Mouse (Mus musculus) hindbrain, embryonic 11.5 days (tissue): ENCODE data around the gene AC141477.1. TPM values are rescaled to one million over a fixed set of nuclear protein-coding genes. Genes with fewer than 3 reads are reported as not detected.
A peak's percentile ranks its signal among the peaks of the same experiment; 100 is the strongest.

ENCODE experiments used
- ATAC-seq: fragments of 200-750 bp; cut with Nextera tagmentation; 2 replicates; pipeline ENCODE4 v1.8.0; 2017; ENCODE audit warnings: mild to moderate bottlenecking, moderate TSS enrichment, moderate library complexity; ENCODE audit not compliant: low FRiP score
- DNase-seq: peaks from one replicate; pipeline ENCODE4 v3.0.0-alpha.2; 2015; ENCODE audit warnings: low spot score
- H3K27ac ChIP-seq: fragments of 300-500 bp; sonication (generic); 2 replicates; pipeline ENCODE4 v1.5.1; 2014; ENCODE audit warnings: mild to moderate bottlenecking, low read depth, low read length
- H3K27me3 ChIP-seq: fragments of 300-500 bp; sonication (generic); 2 replicates; pipeline ENCODE4 v1.6.1; 2014; ENCODE audit warnings: mild to moderate bottlenecking, low read length, moderate library complexity, mixed read lengths; ENCODE audit not compliant: control insufficient read depth, insufficient read depth
- H3K36me3 ChIP-seq: fragments of 300-500 bp; sonication (generic); 2 replicates; pipeline ENCODE4 v1.6.1; 2014; ENCODE audit warnings: mild to moderate bottlenecking, low read length, moderate library complexity, mixed read lengths; ENCODE audit not compliant: control insufficient read depth, insufficient read depth
- H3K4me1 ChIP-seq: fragments of 300-500 bp; sonication (generic); replicated peaks from 2 replicates; pipeline ENCODE4 v1.6.1; 2014; ENCODE audit warnings: low read length, mixed read lengths; ENCODE audit not compliant: control insufficient read depth, insufficient read depth
- H3K4me2 ChIP-seq: fragments of 300-500 bp; sonication (generic); replicated peaks from 2 replicates; pipeline ENCODE4 v1.6.1; 2014; ENCODE audit warnings: mild to moderate bottlenecking, low read depth, low read length
- H3K4me3 ChIP-seq: fragments of 300-500 bp; sonication (generic); 2 replicates; pipeline ENCODE4 v1.5.1; 2014; ENCODE audit warnings: low read depth, low read length
- H3K9ac ChIP-seq: fragments of 300-500 bp; sonication (generic); 2 replicates; pipeline ENCODE4 v1.6.1; 2014; ENCODE audit warnings: low read depth, low read length
- H3K9me3 ChIP-seq: fragments of 300-500 bp; sonication (generic); 2 replicates; pipeline ENCODE4 v1.6.1; 2016; ENCODE audit warnings: low read length; ENCODE audit not compliant: control insufficient read depth
- WGBS: fragments of 180-500 bp; shearing (Covaris S2); extraction: QIAGEN DNeasy Blood & Tissue Kit; methylation state at CpG from one replicate; pipeline ENCODE4 v1.1.7; 2014; 5-methylcytosine and 5-hydroxymethylcytosine counted together
- polyA plus RNA-seq: library from polyadenylated mRNA; unstranded; fragments of >200 nt; fragmentation: Nextera tagmentation; extraction: Ambion mirVana; gene quantifications from 2 replicates; pipeline ENCODE4 v1.2.1, GENCODE M21; 2014

AC141477.1 gene
- polyA plus RNA-seq, 1 experiment from 2014 or later, result not detected

DNA sequence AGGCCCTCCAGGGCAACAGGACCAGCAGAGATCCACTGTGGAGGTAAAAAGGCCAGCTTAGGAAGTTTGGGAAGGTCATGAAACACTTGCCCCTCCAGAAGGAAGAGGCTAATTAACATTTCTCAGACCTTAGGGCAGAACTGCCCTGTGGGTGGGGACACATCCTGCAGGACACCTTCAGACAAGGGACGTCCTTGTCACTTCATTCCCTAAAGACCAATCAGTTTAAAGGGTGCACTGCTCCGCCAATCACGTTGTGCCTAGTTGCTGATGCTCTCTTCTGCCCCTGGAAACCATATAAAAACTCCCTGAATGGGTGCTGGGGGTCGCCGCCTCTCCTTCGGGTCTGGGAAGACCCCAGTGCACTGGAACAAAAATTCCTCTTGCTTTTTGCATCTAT, 22.5 kb upstream of the AC141477.1 start:
- no peak overlapping the region for H3K9ac ChIP-seq
- H3K36me3 ChIP-seq, result no peaks in the 10 kb centered on the region
- no peaks in the 10 kb centered on the region for H3K4me1 ChIP-seq
- DNase-seq (no peak), ATAC-seq (no peak)
- no peaks in the 10 kb centered on the region for H3K27me3 ChIP-seq
- WGBS, result 93% methylated on average over 6 of the region's 6 CpGs
- H3K4me3 ChIP-seq, result no peak overlapping the region
- H3K9me3 ChIP-seq, result no peaks in the 10 kb centered on the region
- H3K27ac ChIP-seq, result no peak overlapping the region
- H3K4me2 ChIP-seq, result no peak overlapping the region

DNA sequence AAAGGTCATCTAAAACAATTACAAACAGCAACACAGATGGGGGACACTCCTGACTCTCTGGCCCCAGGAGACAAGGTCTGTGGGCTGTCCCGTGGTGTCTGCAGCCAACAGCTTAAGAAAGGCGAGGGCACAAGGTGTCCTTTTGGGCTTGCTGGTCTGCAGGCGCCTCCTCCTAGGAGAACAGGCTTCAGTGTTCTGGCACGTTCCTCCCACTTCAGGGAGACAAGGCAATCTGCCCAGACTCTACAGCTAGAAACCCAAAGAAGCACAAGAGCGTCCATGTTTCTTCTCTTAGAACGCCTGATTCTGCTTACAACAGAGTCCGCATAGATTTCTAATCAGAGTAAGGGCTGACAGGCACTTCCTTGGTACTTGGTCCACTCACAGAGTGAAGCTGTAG, 22.1 kb upstream of the AC141477.1 start:
- Histone ChIP-seq H3K4me2 (no peak overlapping the region), H3K4me3 (no peak overlapping the region), H3K4me1 (no peaks in the 10 kb centered on the region), H3K9me3 (no peaks in the 10 kb centered on the region), H3K36me3 (no peaks in the 10 kb centered on the region), H3K27me3 (no peaks in the 10 kb centered on the region), H3K27ac (no peak overlapping the region), H3K9ac (no peak overlapping the region)
- ATAC-seq (no peak), DNase-seq (no peak)
- WGBS, result 92% methylated on average over 7 of the region's 7 CpGs

DNA sequence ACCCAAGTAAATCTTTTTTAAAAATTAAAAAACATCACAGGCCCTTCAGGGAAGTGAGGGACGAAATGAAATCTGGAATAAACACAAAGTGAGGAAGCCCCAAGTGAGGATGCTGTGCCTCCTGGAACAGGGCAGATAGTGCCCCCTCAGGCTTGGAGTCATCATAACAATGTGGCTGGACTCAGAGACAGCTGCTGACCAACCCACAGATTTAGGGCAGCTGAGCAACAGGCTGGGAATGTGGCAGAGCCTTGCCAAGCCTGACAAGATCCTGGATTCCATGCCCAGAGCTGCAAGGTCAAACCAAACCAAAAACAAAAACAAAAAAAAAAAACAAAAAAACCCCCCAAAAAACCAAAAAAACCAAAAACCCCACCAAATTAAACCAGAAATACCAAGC, 21.0 kb upstream of the AC141477.1 start:
- H3K4me3 ChIP-seq, result no peak overlapping the region
- no peaks in the 10 kb centered on the region for H3K9me3 ChIP-seq
- H3K27me3 ChIP-seq, result no peaks in the 10 kb centered on the region
- H3K4me2 ChIP-seq, result no peak overlapping the region
- H3K27ac ChIP-seq, result no peak overlapping the region
- DNase-seq (no peak), ATAC-seq (no peak)
- H3K36me3 ChIP-seq, result no peaks in the 10 kb centered on the region
- H3K4me1 ChIP-seq, result no peaks in the 10 kb centered on the region
- WGBS, result 95% methylated on average over 1 of the region's 1 CpGs
- H3K9ac ChIP-seq, result no peak overlapping the region

DNA sequence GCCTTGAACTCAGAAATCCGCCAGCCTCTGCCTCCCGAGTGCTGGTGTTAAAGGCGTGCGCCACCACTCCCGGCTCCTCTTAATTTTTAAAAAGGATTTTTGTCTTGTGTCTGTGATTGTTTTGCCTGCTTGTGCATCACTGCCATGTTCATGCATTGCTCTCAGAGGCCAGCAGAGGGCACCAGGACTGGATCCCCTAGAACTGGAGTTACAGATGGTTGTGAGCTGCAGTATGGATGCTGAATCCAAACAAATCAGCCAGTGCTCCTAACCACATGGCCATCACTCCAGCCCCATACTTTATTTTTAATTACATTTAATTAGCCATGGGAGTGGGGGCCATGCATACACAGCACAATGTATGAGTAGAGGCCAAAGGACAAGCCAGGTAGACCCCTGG, 15.0 kb upstream of the AC141477.1 start:
- Histone ChIP-seq H3K9ac (no peak overlapping the region), H3K9me3 (no peaks in the 10 kb centered on the region), H3K27me3 (no peaks in the 10 kb centered on the region), H3K4me1 (no peaks in the 10 kb centered on the region), H3K27ac (no peak overlapping the region), H3K4me2 (no peak overlapping the region), H3K4me3 (no peak overlapping the region), H3K36me3 (no peaks in the 10 kb centered on the region)
- DNase-seq (peak; percentile 62), ATAC-seq (no peak)
- WGBS, result 63% methylated on average over 5 of the region's 5 CpGs

DNA sequence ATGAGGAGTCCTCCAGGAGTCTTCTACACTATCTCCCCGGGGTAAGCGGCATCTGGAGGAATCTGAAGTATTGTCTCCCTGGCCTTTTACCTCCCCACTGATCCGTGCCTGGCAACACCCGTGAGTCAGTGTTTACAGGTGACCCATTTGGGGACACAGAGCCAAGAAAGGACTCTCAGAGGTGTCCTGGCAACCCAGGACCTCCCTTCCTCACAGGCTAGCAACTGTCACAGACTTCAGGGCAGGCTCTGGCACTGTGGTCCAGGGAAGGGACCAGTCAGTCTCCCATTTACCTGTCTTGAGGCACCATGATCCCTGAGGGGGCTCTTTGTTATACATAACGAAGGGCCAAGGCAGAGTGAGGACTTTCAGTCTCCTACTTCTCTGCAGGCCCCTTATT, 8.6 kb upstream of the AC141477.1 start, which contains the start of gene 2610028H24Rik:
Gene 2610028H24Rik, plus strand, starts transcription at position 231 of the 400 bp plus-strand sequence.
- ATAC-seq, result no peak
- no peaks in the 10 kb centered on the region for H3K9me3 ChIP-seq

DNA sequence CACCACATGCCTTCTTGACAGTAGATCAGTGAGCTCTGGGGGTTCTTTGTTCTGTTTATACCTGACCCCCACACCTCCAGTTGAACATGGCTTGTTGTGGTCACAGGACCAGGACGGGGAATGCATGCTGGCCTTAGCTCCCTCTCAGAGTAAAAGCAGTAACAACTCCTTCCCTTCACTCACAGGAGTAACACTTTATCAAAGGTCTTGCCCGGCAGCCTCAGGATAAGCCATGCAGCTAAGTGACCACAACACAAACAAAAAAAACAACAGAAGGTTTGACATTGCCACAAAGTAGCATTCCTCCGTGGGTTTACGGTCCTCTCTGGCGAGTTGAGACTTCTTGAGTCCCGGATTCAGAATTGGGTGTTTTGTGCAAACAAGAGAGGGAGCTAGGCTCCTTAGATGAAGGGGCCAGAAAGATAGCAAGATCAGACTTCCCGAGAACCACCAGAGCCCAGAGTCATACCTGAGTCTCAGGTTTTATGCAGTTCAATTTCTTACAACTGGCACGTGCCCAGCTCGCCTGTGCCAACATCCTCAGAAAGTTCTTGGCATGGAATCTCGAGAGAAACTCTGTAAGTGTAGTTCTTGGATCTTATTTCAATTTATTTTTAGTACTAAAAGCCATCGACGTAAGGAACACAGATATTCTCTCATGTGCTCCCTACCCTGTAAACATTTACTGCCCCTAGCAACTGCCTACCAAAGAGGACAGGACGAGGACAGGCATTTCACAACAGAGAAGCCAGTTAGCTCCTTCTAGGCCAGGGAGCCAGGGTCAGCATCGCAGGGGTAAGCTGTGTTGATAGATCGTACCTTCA, 7.4 kb upstream of the AC141477.1 start:
- Histone ChIP-seq H3K4me1 (peaks cover 5% of the 10 kb centered on the region; the same call in 1 of the 2 replicates), H3K9me3 (no peaks in the 10 kb centered on the region), H3K36me3 (no peaks in the 10 kb centered on the region), H3K4me3 (no peak overlapping the region), H3K27me3 (no peaks in the 10 kb centered on the region), H3K4me2 (no peak overlapping the region), H3K9ac (no peak overlapping the region), H3K27ac (no peak overlapping the region)
- no peak for ATAC-seq
- WGBS, result 83% methylated on average over 15 of the region's 15 CpGs
- no peak for DNase-seq

More for the DNA sequence above, 8.6 kb upstream of the AC141477.1 start, which contains the start of gene 2610028H24Rik:
- DNase-seq, result no peak
- H3K27me3 ChIP-seq, result no peaks in the 10 kb centered on the region
- no peak within 1 kb of the TSS for H3K4me3 ChIP-seq
- no peaks in the 10 kb centered on the region for H3K36me3 ChIP-seq
- H3K4me1 ChIP-seq, result no peaks in the 10 kb centered on the region
- 65% methylated on average over 5 of the region's 5 CpGs for WGBS
- no peak within 1 kb of the TSS for H3K4me2 ChIP-seq
- no peak within 1 kb of the TSS for H3K9ac ChIP-seq
- H3K27ac ChIP-seq, result no peak within 1 kb of the TSS

DNA sequence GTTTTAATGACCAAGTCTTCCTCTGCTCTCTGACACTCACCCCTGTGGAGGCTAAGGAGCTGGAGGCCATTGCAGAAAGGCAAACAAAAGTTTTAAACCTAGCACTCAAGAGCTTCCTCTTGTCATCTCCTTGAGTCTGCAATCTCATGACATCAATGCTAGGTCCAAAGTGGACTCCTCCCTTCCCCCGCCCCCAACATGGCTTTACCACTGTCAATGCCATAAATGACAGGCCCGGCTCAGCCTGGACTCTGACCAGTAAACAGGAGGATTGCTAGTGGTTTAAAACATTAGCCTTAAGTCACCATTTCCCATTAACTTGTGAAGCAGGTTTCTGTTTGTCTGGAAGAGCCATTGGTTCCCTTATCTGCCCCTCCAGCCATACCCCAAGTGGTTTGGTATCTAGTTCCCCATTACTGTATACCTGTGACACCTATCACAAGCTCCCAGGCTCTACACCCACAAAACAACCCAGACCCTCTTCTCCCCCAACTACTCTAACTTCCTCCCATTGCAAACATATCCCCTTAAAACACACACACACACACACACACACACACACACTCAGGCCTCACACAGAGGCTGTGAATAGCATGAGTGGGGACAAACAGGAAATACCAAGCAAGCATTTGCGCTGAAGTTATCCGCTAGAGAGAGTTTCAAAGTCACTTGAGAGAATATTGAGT, 5.9 kb upstream of the AC141477.1 start:
- 82% methylated on average over 4 of the region's 4 CpGs for WGBS
- Histone ChIP-seq H3K27ac (no peak overlapping the region), H3K36me3 (no peaks in the 10 kb centered on the region), H3K4me1 (peaks cover 5% of the 10 kb centered on the region; the same call in 1 of the 2 replicates), H3K4me3 (no peak overlapping the region), H3K9ac (no peak overlapping the region), H3K27me3 (no peaks in the 10 kb centered on the region), H3K9me3 (no peaks in the 10 kb centered on the region), H3K4me2 (no peak overlapping the region)
- no peak for ATAC-seq
- DNase-seq, result no peak

DNA sequence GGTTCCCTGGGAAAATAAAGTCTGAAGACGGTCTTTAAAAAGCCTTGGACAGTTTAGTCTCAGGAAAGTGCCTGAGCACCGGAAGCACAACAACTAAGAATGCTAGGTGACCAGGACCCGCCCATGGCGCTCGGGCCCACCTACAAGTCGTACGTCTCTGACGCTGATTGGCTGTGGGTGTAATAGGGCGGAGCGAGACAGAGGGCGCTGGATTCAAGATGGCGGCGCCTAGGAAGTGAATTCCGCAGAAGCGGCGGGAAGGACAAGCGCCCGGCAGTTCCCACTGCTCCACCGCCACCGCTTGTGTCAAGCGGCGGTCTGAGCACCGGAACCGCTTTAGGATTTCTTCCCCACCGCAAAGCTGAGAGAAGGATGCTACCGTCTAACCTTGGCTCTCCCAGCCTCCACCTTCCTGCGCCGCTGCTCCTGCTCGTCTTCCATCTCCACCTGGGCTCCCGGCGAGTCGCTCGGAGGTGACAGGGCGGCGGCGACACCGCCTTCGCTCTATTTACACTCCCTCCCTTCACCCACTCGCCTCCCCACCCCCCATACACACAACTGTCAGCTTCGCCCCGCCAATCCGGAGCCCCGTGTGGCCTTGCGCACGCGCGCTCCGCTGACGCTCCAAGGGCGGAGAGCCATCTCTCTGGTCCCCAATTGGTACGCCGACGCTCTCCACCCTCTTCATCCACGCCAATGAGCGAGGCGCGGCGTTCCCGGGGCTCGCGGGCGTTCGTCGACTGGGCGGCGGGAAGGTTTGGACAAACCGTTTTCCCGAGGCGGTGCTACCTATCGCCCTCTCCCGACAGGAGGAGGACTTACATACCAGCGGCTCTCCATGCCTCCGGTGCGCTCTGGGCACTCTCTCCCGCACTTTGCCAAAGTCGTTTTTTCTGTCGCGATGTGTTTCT, 2.2 kb upstream of the AC141477.1 start, which contains the start of gene Pcnt:
Gene Pcnt, minus strand, starts transcription at position 609 of the 911 bp plus-strand sequence.
- WGBS, result under 1% methylated on average over 78 of the region's 78 CpGs
- H3K36me3 ChIP-seq, result no peaks in the 10 kb centered on the region
- H3K27me3 ChIP-seq, result no peaks in the 10 kb centered on the region
- peak within 1 kb of the TSS; percentile 92 for H3K27ac ChIP-seq
- DNase-seq (peak; percentile 97), ATAC-seq (peak; percentile 99)
- peak within 1 kb of the TSS; percentile 49 for H3K4me2 ChIP-seq
- peaks cover 5% of the 10 kb centered on the region; the same call in 1 of the 2 replicates for H3K4me1 ChIP-seq
- H3K9ac ChIP-seq, result peak within 1 kb of the TSS; percentile 77
- peak within 1 kb of the TSS; percentile 91 for H3K4me3 ChIP-seq
- no peaks in the 10 kb centered on the region for H3K9me3 ChIP-seq
